Mouse (Mus musculus) ovary, adult 18-20 months (tissue): ENCODE data around the gene 4933415F23Rik.
"Not testable (repeated sequence)": the region's sequence is repeated elsewhere in the genome, so short reads cannot be mapped to it uniquely, and the experiment has no call there.

Experiments used
- DNase-seq: peaks from one replicate; pipeline ENCODE4 v3.0.0; 2022; ENCODE audit warnings: low spot score, mixed read lengths

Gene 4933415F23Rik

GRCm38 (mm10) chr1:23102021-23102420 is at the start of gene 4933415F23Rik:
4933415F23Rik (minus strand) TSS chr1:23102253.
- DNase-seq = no peak

DNA sequence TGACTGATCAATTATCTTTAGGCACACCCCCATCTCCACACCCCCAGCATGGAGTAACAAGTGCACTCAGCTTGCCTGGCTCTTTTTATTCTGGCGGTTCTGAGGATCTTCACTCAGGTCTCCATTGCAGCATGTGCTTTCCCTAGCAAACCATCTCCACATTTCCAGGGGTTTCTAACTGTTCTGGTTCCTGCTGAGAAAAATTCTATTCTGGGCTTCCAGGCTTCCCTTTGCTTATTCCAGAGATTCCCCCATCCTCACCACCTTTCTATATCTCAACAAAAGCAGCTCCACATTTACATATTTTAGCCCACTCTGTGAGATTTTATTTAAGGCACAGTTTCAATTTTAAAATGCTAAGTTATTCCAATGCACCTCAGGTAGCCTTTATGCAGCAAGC is 49.7 kb upstream of the 4933415F23Rik start:
- no peak for DNase-seq

DNA sequence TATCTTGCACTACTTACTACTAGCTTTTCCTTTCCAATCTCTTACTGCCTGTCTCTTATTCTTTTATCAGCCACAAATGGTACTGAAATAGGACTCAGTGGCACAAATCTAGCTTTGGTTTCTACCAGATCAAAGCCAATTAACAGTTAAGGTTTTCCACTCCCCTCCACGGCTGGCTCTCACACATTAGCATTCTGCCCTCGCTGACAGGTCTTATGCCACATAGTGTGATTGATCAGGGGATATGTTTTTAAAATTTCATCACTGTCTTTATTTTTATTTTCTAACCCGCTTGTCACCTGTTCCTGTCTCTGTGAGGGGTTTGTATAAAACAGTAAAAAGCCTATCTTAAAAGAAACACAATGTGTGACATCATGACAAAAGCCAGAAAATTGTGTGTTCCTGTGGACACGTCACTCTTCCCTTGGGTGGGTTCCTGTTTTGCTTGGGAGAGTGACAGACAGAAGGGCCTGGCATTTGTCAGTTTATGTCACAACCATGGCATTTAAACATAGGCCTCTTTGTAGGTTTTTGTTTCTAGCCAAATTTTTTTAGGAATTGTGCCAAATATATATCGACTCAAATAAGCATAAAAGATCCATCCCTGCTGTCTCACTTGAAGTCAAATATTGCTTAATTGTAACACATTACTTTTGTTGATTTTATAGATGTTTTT is 44.3 kb upstream of the 4933415F23Rik start:
- no peak for DNase-seq

GRCm38 (mm10) chr1:23141121-23141811 is 39.2 kb upstream of the 4933415F23Rik start:
- DNase-seq = no peak

GRCm38 (mm10) chr1:23140530-23140929 is 38.5 kb upstream of the 4933415F23Rik start:
- not testable (repeated sequence) for DNase-seq

DNA sequence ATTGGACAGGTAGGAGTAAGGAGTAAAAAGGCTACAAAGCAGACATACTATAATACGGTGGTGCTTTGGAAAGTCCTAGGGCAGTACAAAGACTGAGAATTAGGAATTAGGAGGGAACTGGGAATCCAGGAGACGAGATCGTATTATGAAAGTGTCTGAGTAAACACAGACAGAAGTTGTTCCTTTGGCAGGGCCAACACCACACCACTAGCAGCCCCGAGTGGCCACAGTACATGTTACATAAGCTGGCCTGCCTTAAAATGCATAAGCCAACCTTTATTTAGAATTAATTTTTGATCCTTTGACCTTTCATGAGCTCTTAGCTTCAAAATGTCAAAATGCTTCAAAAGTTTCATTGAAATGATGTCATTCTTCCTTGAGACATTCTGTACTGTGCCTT is 18.8 kb upstream of the 4933415F23Rik start:
- no peak for DNase-seq

DNA sequence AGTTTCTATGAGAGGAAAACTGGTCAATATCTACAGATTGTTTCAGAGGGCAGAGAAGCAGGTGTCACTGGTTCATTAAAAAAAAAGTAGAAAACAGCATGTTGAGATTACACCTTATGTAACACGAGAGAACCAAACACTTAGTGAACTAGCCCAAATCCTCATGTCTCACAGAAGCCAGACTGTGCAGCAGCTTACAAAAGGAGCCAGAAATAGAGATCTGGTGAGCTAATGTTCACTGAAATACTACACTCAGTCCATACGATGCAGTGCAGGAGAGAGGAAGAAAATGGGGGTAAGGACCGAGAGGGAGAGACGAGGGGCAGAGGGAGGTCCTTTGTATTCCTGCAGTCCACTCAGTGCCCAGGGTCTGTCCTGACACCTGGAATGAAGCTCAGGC is 17.4 kb upstream of the 4933415F23Rik start:
- no peak for DNase-seq

- DNase-seq = no peak
Observed at GRCm38 (mm10) chr1:23117423-23117822, 15.4 kb upstream of the 4933415F23Rik start.

GRCm38 (mm10) chr1:23109191-23109590 is 7.1 kb upstream of the 4933415F23Rik start:
- DNase-seq = no peak

GRCm38 (mm10) chr1:23102881-23103280 is 828 bp upstream of the 4933415F23Rik start:
- DNase-seq = no peak

- DNase-seq = no peak
Observed at GRCm38 (mm10) chr1:23099791-23100190, 2.3 kb downstream of the 4933415F23Rik start.

GRCm38 (mm10) chr1:23098451-23098850 is 3.6 kb downstream of the 4933415F23Rik start:
- no peak for DNase-seq

- DNase-seq = no peak
Observed at GRCm38 (mm10) chr1:23097996-23098395, 4.1 kb downstream of the 4933415F23Rik start.

DNA sequence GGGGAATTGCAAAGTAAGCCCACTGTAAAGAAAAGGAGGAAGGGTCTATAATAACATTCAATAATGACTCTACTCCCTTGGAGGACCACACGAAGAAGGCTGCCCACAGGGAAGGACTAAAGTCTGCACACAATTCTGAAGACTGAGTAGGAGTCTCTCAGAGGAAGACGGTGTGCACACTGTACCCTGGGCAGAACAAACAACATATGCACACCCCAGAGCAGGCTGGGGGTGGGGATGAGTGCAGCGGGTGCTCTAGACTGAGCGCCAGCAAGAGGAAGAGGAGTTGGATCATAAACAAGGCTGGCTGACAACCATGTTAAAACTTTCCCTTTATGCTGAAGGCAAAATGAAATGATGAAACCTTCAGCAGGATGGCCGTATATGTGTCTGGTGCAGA is 34.3 kb downstream of the 4933415F23Rik start:
- no peak for DNase-seq

GRCm38 (mm10) chr1:23064717-23065475 is 37.2 kb downstream of the 4933415F23Rik start:
- no peak for DNase-seq

DNA sequence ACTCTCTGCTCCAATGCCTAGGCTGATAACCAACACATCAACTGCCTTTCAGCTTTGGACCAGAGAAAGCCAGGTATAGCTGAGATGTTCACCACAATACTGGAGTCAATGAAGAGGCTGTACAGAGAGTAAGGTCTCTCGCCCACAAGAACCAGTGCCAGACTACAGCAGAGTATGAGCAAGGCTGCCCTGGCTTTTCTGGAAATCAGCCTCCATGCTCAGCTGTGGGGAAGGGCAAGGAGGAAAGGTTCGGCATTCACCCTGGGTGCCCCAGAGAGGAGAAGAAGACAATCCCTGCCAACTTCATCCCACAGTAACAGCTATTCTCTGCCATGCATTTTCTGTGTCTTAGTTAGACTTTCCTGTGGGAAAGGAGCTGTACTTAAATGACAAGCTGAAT is 38.1 kb downstream of the 4933415F23Rik start:
- no peak for DNase-seq

- no peak for DNase-seq
Observed at GRCm38 (mm10) chr1:23061614-23062373, 40.3 kb downstream of the 4933415F23Rik start.

- no peak for DNase-seq
Observed at GRCm38 (mm10) chr1:23060056-23060455, 42.0 kb downstream of the 4933415F23Rik start.
